Mouse (Mus musculus): ENCODE measurements around the gene Capza3. TPM values are rescaled to one million over a fixed set of nuclear protein-coding genes. Genes with fewer than 3 reads are reported as not detected.

Gene Capza3
- polyA plus RNA-seq (2014; fragmentation: Illumina TruSeq; extraction: RNeasy Lipid Tissue Mini Kit (QIAGEN cat#74804); ENCODE audit: low read depth, low replicate concordance) = not detected

GRCm38 (mm10) chr6:140040952-140041351, at the start of gene Capza3:
Gene Capza3, plus strand, starts transcription at chr6:140041252.

DNA sequence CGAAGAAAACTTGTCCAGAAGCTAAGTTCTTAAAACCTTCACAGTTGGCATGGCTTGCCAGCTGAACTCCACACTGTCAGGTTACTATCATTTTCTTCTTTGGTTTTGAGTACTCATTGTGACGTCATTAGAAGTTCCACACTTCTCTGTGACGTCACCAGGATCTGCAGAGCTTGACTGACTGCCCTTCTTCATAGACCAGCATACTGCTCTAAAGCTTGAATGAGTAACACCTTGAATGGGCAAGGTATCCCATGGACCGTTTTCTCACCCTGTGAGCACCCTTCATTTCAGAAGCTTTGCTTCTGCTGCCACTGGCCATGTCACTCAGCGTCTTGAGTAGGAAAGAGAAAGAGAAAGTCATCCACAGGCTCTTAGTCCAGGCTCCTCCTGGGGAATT, 305 bp downstream of the Capza3 start, which contains the start of gene Plcz1:
Plcz1 (minus strand) TSS at position 101 of the 400 bp plus-strand sequence.

Other genes with a start within 250 kb of the Capza3 start
- gene Plcz1, start 205 bp downstream of the Capza3 start, polyA plus RNA-seq (2014; fragmentation: Illumina TruSeq; extraction: RNeasy Lipid Tissue Mini Kit (QIAGEN cat#74804); ENCODE audit: low read depth, low replicate concordance) = not detected